ENCODE assay signal across 8 mouse cellular contexts in genomic region chr5:114130211-114130605, GRCm38 (mm10). TPM values are rescaled to one million over a fixed set of nuclear protein-coding genes. Genes with fewer than 3 reads are reported as not detected.
DNase-seq lines count a peak whose midpoint lies in the region; ATAC-seq lines count a peak whose summit lies in the region.

Gene Ung (plus strand): TSS chr5:114130386.

- peaks cover 13% of the 10 kb centered on the region; the same call in 1 of the 2 replicates for H3K36me3 ChIP-seq in heart, embryonic 10.5 days
- peaks cover 15% of the 10 kb centered on the region for H3K36me3 ChIP-seq in kidney, embryonic 15.5 days
- H3K36me3 ChIP-seq in stomach, embryonic 15.5 days = peaks cover 3% of the 10 kb centered on the region; the same call in 1 of the 2 replicates

- peak within 1 kb of the TSS; percentile 84 for H3K27ac ChIP-seq in heart, embryonic 10.5 days
- peak within 1 kb of the TSS; percentile 85 for H3K27ac ChIP-seq in kidney, embryonic 15.5 days
- H3K27ac ChIP-seq in stomach, embryonic 15.5 days = peak within 1 kb of the TSS; percentile 82

- peaks cover 57% of the 10 kb centered on the region for H3K4me1 ChIP-seq in heart, embryonic 10.5 days
- H3K4me1 ChIP-seq in kidney, embryonic 15.5 days = peaks cover 47% of the 10 kb centered on the region
- peaks cover 33% of the 10 kb centered on the region for H3K4me1 ChIP-seq in stomach, embryonic 15.5 days

- under 1% methylated on average over 28 of the region's 29 CpGs for WGBS in heart, embryonic 10.5 days
- under 1% methylated on average over 29 of the region's 29 CpGs for WGBS in kidney, embryonic 15.5 days
- WGBS in stomach, embryonic 15.5 days = under 1% methylated on average over 27 of the region's 29 CpGs

- H3K4me3 ChIP-seq in heart, embryonic 10.5 days = peak within 1 kb of the TSS; percentile 93
- peak within 1 kb of the TSS; percentile 84 for H3K4me3 ChIP-seq in kidney, embryonic 15.5 days (replicated peaks)
- peak within 1 kb of the TSS; percentile 65 for H3K4me3 ChIP-seq in stomach, embryonic 15.5 days (replicated peaks)

- H3K27me3 ChIP-seq in heart, embryonic 10.5 days (ENCODE audit: insufficient read depth, poor library complexity, severe bottlenecking) = no peaks in the 10 kb centered on the region
- no peaks in the 10 kb centered on the region for H3K27me3 ChIP-seq in kidney, embryonic 15.5 days
- no peaks in the 10 kb centered on the region for H3K27me3 ChIP-seq in stomach, embryonic 15.5 days (replicated peaks)

- peak; percentile 50 for ATAC-seq in kidney, embryonic 15.5 days (replicated peaks; ENCODE audit: low FRiP score)
- peak; percentile 25 for ATAC-seq in stomach, embryonic 15.5 days (ENCODE audit: insufficient read depth, low FRiP score, low read depth)

- no peaks in the 10 kb centered on the region for H3K9me3 ChIP-seq in heart, embryonic 10.5 days
- H3K9me3 ChIP-seq in kidney, embryonic 15.5 days (replicated peaks) = no peaks in the 10 kb centered on the region
- no peaks in the 10 kb centered on the region for H3K9me3 ChIP-seq in stomach, embryonic 15.5 days

- peak within 1 kb of the TSS; percentile 96 for H3K4me2 ChIP-seq in kidney, embryonic 15.5 days
- peak within 1 kb of the TSS; percentile 99 for H3K4me2 ChIP-seq in stomach, embryonic 15.5 days

- peak; percentile 67 to 81 for DNase-seq in spleen, adult 18-20 months
- no peak for DNase-seq in spleen, adult 12 weeks (ENCODE audit: low spot score)
- peak; percentile 76 to 83 for DNase-seq in cerebellum, postnatal 14 days
- DNase-seq in heart, embryonic 10.5 days (ENCODE audit: low spot score) = no peak
- DNase-seq in lung, postnatal 25 days (ENCODE audit: low spot score) = peak; percentile 23
- DNase-seq in left cerebral cortex, adult 18-20 months (ENCODE audit: low spot score in 2 of 2) = no peak

- H3K9ac ChIP-seq in kidney, embryonic 15.5 days = peak within 1 kb of the TSS; percentile 67
- peak within 1 kb of the TSS; percentile 43 for H3K9ac ChIP-seq in stomach, embryonic 15.5 days

RNA-seq across cellular contexts. Expression of gene Ung, which starts in this region (rescaled TPM):
- polyA plus RNA-seq in heart, embryonic 10.5 days (2016; fragmentation: Nextera tagmentation; extraction: Ambion mirVana) = 68.1 and 70.9 TPM in 2 replicates
- polyA plus RNA-seq in kidney, embryonic 15.5 days (2015; fragmentation: Nextera tagmentation; extraction: Ambion mirVana) = 61.4 and 63.5 TPM in 2 replicates
- polyA plus RNA-seq in stomach, embryonic 15.5 days (2015; fragmentation: Nextera tagmentation; extraction: Ambion mirVana) = 42.9 and 46.7 TPM in 2 replicates
- 1 to 10 TPM; 1.6 to 3.4 TPM for total RNA-seq in left cerebral cortex, adult 18-20 months (2021)

Comparison
In these comparisons a context has a peak if more than half of its experiments do, and no peak if none do; other contexts are left out.
1. DNase-seq: peak in spleen, adult 18-20 months (2 of 2), cerebellum, postnatal 14 days (2 of 2) and lung, postnatal 25 days (single experiment); none in spleen, adult 12 weeks (single experiment), heart, embryonic 10.5 days (single experiment) and left cerebral cortex, adult 18-20 months (0 of 2).
2. Peak in every context shown above with its lines, with median percentiles within 50 percentile points of each other: H3K27ac ChIP-seq and H3K4me3 ChIP-seq.